Mouse (Mus musculus) spleen, postnatal 4 days (tissue): ENCODE measurements around the gene Hpse2.

Experiments used
- DNase-seq, 2 experiments: peaks; one replicate each; pipeline ENCODE4 v3.0.0; 2022; ENCODE audit warnings: low spot score in 2 of 2

Hpse2 gene

GRCm38 (mm10) chr19:43174812-43175211, 213.3 kb downstream of the Hpse2 start:
- DNase-seq: no peak

GRCm38 (mm10) chr19:43156085-43156484, 232.1 kb downstream of the Hpse2 start:
- DNase-seq: no peak

- DNase-seq: no peak
These were observed 232.6 kb downstream of the Hpse2 start for GRCm38 (mm10) chr19:43155582-43155981.

GRCm38 (mm10) chr19:43147901-43148300, 240.3 kb downstream of the Hpse2 start:
- DNase-seq: no peak

GRCm38 (mm10) chr19:43146820-43147219, 241.3 kb downstream of the Hpse2 start:
- DNase-seq: no peak

- DNase-seq: no peak
These were observed 246.5 kb downstream of the Hpse2 start for GRCm38 (mm10) chr19:43141646-43142045.

GRCm38 (mm10) chr19:43109796-43110195, 278.4 kb downstream of the Hpse2 start:
- no peak for DNase-seq

- DNase-seq: no peak
These were observed 291.2 kb downstream of the Hpse2 start for GRCm38 (mm10) chr19:43096915-43097314.

GRCm38 (mm10) chr19:43087216-43087615, 300.9 kb downstream of the Hpse2 start:
- no peak for DNase-seq

- no peak for DNase-seq
These were observed 324.0 kb downstream of the Hpse2 start for GRCm38 (mm10) chr19:43064155-43064554.

GRCm38 (mm10) chr19:43044506-43044905, 343.6 kb downstream of the Hpse2 start:
- DNase-seq: no peak

- DNase-seq: no peak
These were observed 345.4 kb downstream of the Hpse2 start for GRCm38 (mm10) chr19:43042721-43043120.

- DNase-seq: no peak
These were observed 345.9 kb downstream of the Hpse2 start for GRCm38 (mm10) chr19:43042211-43042610.

GRCm38 (mm10) chr19:43036381-43036780, 351.8 kb downstream of the Hpse2 start:
- no peak for DNase-seq

GRCm38 (mm10) chr19:43027305-43027704, 360.9 kb downstream of the Hpse2 start:
- DNase-seq: no peak

- no peak for DNase-seq
These were observed 365.5 kb downstream of the Hpse2 start for GRCm38 (mm10) chr19:43022611-43023173.

- no peak for DNase-seq
These were observed 369.4 kb downstream of the Hpse2 start for GRCm38 (mm10) chr19:43018792-43019191.

- no peak for DNase-seq
These were observed 391.7 kb downstream of the Hpse2 start for GRCm38 (mm10) chr19:42996406-42996805.

GRCm38 (mm10) chr19:42988833-42989232, 399.3 kb downstream of the Hpse2 start:
- no peak for DNase-seq

GRCm38 (mm10) chr19:42986315-42986701, 401.8 kb downstream of the Hpse2 start:
- DNase-seq: no peak

GRCm38 (mm10) chr19:42985372-42986314, 402.5 kb downstream of the Hpse2 start:
- no peak for DNase-seq

- no peak for DNase-seq
These were observed 407.6 kb downstream of the Hpse2 start for GRCm38 (mm10) chr19:42980537-42980936.

GRCm38 (mm10) chr19:42977938-42978337, 410.2 kb downstream of the Hpse2 start:
- DNase-seq: no peak
